Mouse (Mus musculus) midbrain, postnatal 0 days (tissue): ENCODE data around the gene Plekhm2. TPM values are rescaled to one million over a fixed set of nuclear protein-coding genes. Genes with fewer than 3 reads are reported as not detected.

Experiments used
- ATAC-seq: fragments of 200-750 bp; cut with Nextera tagmentation; 2 replicates; pipeline ENCODE4 v1.8.0; 2017; ENCODE audit warnings: moderate number of reproducible peaks, mild to moderate bottlenecking, moderate TSS enrichment, moderate library complexity; ENCODE audit not compliant: low FRiP score
- DNase-seq: peaks from one replicate; pipeline ENCODE4 v3.0.0-alpha.2; 2015; ENCODE audit warnings: low spot score
- H3K27ac ChIP-seq: fragments of 300-500 bp; sonication (generic); 2 replicates; pipeline ENCODE4 v1.5.1; 2014; ENCODE audit warnings: low read depth, mild to moderate bottlenecking, low read length, mixed read lengths
- H3K27me3 ChIP-seq: fragments of 300-500 bp; sonication (generic); 2 replicates; pipeline ENCODE4 v1.6.1; 2014; ENCODE audit warnings: low read length, control low read depth, mixed read lengths; ENCODE audit not compliant: insufficient read depth
- H3K36me3 ChIP-seq: fragments of 300-500 bp; sonication (generic); 2 replicates; pipeline ENCODE4 v1.6.1; 2014; ENCODE audit warnings: low read length, control low read depth, mixed read lengths; ENCODE audit not compliant: insufficient read depth
- H3K4me1 ChIP-seq: fragments of 300-500 bp; sonication (generic); 2 replicates; pipeline ENCODE4 v1.6.1; 2014; ENCODE audit warnings: mild to moderate bottlenecking, control low read depth, antibody characterized with exemption, low read length, mixed read lengths; ENCODE audit not compliant: insufficient read depth
- H3K4me2 ChIP-seq: fragments of 300-500 bp; sonication (generic); 2 replicates; pipeline ENCODE4 v1.6.1; 2014; ENCODE audit warnings: low read depth, mild to moderate bottlenecking, low read length, mixed read lengths; ENCODE audit not compliant: poor library complexity, severe bottlenecking
- H3K4me3 ChIP-seq: fragments of 300-500 bp; sonication (generic); 2 replicates; pipeline ENCODE4 v1.5.1; 2014; ENCODE audit warnings: low read depth, mild to moderate bottlenecking, low read length, moderate library complexity
- H3K9ac ChIP-seq: fragments of 300-500 bp; sonication (generic); replicated peaks from 2 replicates; pipeline ENCODE4 v1.6.1; 2014; ENCODE audit warnings: mild to moderate bottlenecking, low read length, moderate library complexity, mixed read lengths; ENCODE audit not compliant: poor library complexity, severe bottlenecking
- H3K9me3 ChIP-seq: fragments of 300-500 bp; sonication (generic); 2 replicates; pipeline ENCODE4 v1.6.1; 2016; ENCODE audit warnings: low read length, control low read depth
- CTCF ChIP-seq: IDR thresholded peaks from 2 replicates; pipeline ENCODE4 v1.5.1; 2016; ENCODE audit warnings: antibody characterized with exemption, mild to moderate bottlenecking
- WGBS: fragments of 180-500 bp; shearing (Covaris S2); extraction: QIAGEN DNeasy Blood & Tissue Kit; methylation state at CpG from one replicate; pipeline ENCODE4 v1.1.7; 2014; 5-methylcytosine and 5-hydroxymethylcytosine counted together
- polyA plus RNA-seq: library from polyadenylated mRNA; unstranded; fragments of >200 nt; fragmentation: Nextera tagmentation; extraction: Ambion mirVana; gene quantifications from 2 replicates; pipeline ENCODE4 v1.2.1, GENCODE M21; 2015
- total RNA-seq: library from RNA; depleted of rRNA; stranded (reverse); fragments of >200 nt; gene quantifications from 2 replicates; pipeline ENCODE4 v1.2.3, GENCODE M21; 2014

The Plekhm2 gene
- total and polyA plus RNA-seq, 2 experiments from 2014 or later: 6.9 to 40.0 TPM

DNA sequence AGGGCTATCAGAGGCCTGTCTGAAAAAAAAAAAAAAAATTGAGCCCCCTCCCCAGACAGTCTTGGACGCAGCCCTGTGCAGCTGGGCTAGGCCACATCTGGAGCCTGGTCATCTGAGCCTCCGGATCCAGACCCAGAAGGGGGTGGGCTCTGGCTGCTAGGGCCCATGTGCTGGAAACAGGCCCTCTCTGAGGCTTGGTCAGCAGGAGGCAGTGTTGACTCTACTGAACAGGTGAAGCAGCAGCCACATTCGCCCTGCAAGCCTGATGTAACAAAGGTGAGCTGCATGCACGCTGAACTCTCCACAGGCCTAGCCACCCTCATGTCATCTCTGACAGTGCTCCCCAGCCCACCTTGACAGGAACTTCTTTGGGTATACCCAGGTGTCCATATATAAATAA lies 5.0 kb downstream of the Plekhm2 start:
- Histone ChIP-seq H3K27ac (no peak overlapping the region), H3K36me3 (peaks cover 17% of the 10 kb centered on the region), H3K4me2 (no peak overlapping the region), H3K9ac (no peak overlapping the region), H3K4me1 (peaks cover 6% of the 10 kb centered on the region; the same call in 1 of the 2 replicates), H3K4me3 (no peak overlapping the region), H3K9me3 (no peaks in the 10 kb centered on the region), H3K27me3 (no peaks in the 10 kb centered on the region)
- ATAC-seq (no peak), DNase-seq (no peak)
- peak; percentile 31 for TF ChIP-seq CTCF
- WGBS: 65% methylated on average over 4 of the region's 4 CpGs

DNA sequence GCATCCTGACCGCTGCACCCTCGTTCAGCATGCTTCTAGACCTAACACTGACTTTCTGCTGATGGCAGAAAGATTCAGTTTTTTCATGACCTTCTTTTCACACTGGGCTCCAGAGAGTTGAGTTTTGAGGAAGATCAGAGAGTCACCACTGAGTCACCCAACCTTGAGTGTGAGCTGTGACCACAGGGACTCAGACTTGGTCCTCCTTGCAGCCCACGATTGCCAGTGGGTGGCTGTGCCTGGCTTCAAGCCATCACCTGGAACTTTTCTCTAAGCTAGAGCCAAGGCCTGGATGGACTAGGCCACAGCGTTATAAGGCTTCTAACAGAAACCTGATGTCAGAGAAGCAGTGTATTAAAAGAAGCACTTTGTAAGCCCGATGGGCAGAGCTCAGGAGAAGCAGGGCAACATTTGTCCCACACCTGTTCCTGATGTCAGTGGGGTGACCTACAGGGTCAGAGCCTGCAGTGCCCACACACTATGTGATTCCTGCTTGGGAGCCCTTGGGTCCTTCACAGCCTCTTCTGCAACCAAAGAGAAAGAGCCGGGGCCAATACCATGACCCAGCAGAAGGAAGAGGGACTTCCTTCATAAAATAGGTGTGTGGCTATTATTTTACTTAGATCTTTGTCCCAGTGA lies 5.7 kb downstream of the Plekhm2 start:
- ATAC-seq: no peak
- peaks cover 6% of the 10 kb centered on the region; the same call in 1 of the 2 replicates for H3K4me1 ChIP-seq
- TF ChIP-seq CTCF: no peak
- peaks cover 17% of the 10 kb centered on the region for H3K36me3 ChIP-seq
- no peak for DNase-seq
- H3K9ac ChIP-seq: no peak overlapping the region
- H3K27me3 ChIP-seq: no peaks in the 10 kb centered on the region
- no peak overlapping the region for H3K27ac ChIP-seq
- no peak overlapping the region for H3K4me2 ChIP-seq
- H3K9me3 ChIP-seq: no peaks in the 10 kb centered on the region
- 92% methylated on average over 6 of the region's 6 CpGs for WGBS
- no peak overlapping the region for H3K4me3 ChIP-seq

DNA sequence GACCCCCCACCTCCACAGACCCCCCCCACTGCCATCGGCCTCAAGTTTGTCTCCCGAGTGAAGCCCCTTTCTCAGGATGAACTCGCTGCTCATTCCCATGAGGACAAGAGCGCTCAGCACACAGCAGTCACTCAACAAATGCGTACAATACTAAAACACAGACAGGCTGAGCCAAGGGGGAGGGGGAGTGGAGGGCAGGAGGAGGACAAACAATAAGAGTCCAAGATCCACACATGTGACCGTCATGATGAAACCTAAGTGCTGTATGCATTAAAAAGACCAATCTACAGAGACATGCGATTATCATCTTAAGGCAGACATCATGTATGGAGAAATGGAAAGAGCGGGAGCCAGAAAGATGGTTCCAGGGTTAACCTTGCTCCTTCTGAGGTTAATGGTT lies 7.8 kb downstream of the Plekhm2 start:
- Histone ChIP-seq H3K36me3 (peaks cover 21% of the 10 kb centered on the region), H3K9me3 (no peaks in the 10 kb centered on the region), H3K4me3 (no peak overlapping the region), H3K27me3 (no peaks in the 10 kb centered on the region), H3K4me1 (no peaks in the 10 kb centered on the region), H3K27ac (peak overlapping the region; percentile 32; the same call in 1 of the 2 replicates), H3K9ac (no peak overlapping the region), H3K4me2 (no peak overlapping the region)
- no peak for ATAC-seq
- DNase-seq: no peak
- TF ChIP-seq CTCF: no peak
- 59% methylated on average over 8 of the region's 8 CpGs for whole genome bisulfite sequencing

DNA sequence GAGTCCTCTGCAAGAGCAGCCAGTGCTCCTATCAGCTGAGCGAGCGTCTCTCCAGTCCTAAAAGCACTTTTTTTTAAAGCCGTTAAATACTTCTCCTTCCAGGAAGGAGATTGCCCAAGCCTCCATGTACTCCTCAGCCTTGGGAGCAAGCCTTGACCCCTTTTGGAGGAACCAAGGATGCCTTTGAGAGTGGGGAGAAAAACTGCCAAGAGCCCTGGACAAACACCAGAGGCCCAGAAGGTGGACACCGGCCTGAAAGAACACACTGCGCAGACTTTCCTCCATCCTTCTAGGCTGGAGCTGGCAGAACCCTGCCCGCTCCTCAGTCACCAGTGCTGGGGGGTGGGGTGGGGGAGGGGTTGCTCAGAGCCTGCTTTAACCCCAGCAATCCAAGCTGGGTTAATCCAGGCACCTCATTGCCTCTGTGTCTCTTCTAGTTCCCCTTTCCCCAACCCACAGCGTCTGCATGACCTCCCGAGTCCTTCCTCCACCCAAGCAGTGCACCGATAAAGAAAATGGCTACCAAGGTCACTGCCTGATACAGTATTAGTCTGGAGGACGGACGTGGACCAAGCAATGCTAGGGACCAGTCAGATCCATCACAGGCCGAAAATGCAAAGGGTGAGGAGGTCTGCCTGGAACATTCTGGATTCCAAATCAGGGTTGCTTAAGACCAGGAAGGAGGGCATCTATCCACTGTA lies 8.6 kb downstream of the Plekhm2 start:
- 88% methylated on average over 12 of the region's 12 CpGs for WGBS
- no peaks in the 10 kb centered on the region for H3K4me1 ChIP-seq
- no peak overlapping the region for H3K9ac ChIP-seq
- no peaks in the 10 kb centered on the region for H3K9me3 ChIP-seq
- no peaks in the 10 kb centered on the region for H3K27me3 ChIP-seq
- DNase-seq (no peak), ATAC-seq (no peak)
- H3K36me3 ChIP-seq: peaks cover 23% of the 10 kb centered on the region
- no peak overlapping the region for H3K4me3 ChIP-seq
- no peak for TF ChIP-seq CTCF
- no peak overlapping the region for H3K27ac ChIP-seq
- no peak overlapping the region for H3K4me2 ChIP-seq

DNA sequence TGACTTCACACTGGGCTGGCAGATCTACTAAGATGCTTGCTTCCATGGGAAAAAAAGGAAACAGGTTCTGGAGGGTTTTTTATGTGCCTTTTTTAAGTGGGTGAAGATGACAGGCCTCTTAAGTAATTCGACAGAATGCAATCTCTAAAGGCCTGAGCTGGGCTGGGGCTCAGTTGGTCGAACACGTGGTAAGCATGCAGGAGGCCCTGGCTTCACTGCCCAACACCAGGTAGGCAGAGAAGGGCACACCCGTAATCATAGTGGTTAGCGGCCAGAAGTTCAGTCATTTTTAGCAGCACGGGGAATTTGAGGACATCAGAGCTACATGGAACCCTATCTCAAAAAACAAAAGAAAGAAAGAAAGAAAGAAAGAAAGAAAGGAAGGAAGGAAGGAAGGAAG lies 10.2 kb downstream of the Plekhm2 start:
- 94% methylated on average over 6 of the region's 6 CpGs for WGBS
- H3K9ac ChIP-seq: no peak overlapping the region
- H3K9me3 ChIP-seq: no peaks in the 10 kb centered on the region
- no peak for TF ChIP-seq CTCF
- peaks cover 20% of the 10 kb centered on the region for H3K36me3 ChIP-seq
- peak overlapping the region; percentile 43; the same call in 1 of the 2 replicates for H3K27ac ChIP-seq
- no peak for DNase-seq
- no peaks in the 10 kb centered on the region for H3K4me1 ChIP-seq
- ATAC-seq: no peak
- no peak overlapping the region for H3K4me3 ChIP-seq
- no peaks in the 10 kb centered on the region for H3K27me3 ChIP-seq
- no peak overlapping the region for H3K4me2 ChIP-seq

DNA sequence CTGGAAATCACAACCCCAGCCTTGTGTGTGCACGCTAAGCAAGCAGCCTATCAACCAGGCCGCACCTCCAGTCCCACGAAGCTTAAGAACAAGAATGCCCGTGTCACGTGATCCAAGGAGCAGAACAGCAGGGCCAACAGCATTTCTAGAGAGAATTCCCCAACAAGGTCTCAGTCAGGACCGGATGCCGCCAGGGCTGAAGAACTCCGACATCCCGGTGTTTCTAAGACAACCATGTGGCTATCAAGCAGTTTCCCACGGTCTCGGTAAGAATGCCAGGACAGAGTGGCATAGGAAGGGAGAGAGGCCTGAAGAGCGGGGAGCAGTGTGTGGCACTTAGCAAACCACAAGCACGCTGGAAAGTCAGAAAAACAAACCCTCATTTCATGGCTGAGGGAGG lies 10.9 kb downstream of the Plekhm2 start:
- DNase-seq: peak; percentile 42
- Histone ChIP-seq H3K4me1 (no peaks in the 10 kb centered on the region), H3K4me2 (no peak overlapping the region), H3K27ac (no peak overlapping the region), H3K9me3 (no peaks in the 10 kb centered on the region), H3K9ac (no peak overlapping the region), H3K4me3 (no peak overlapping the region), H3K27me3 (no peaks in the 10 kb centered on the region), H3K36me3 (peaks cover 18% of the 10 kb centered on the region)
- peak; percentile 52; the same call in 1 of the 2 replicates for ATAC-seq
- no peak for TF ChIP-seq CTCF
- 81% methylated on average over 13 of the region's 13 CpGs for WGBS
